Mouse (Mus musculus) midbrain, postnatal 0 days (tissue): ENCODE measurements around the gene Khdc1b. TPM values are rescaled to one million over a fixed set of nuclear protein-coding genes. Genes with fewer than 3 reads are reported as not detected.

ENCODE experiments used
- ATAC-seq: fragments of 200-750 bp; cut with Nextera tagmentation; 2 replicates; pipeline ENCODE4 v1.8.0; 2017; ENCODE audit warnings: moderate number of reproducible peaks, mild to moderate bottlenecking, moderate TSS enrichment, moderate library complexity; ENCODE audit not compliant: low FRiP score
- DNase-seq: peaks from one replicate; pipeline ENCODE4 v3.0.0-alpha.2; 2015; ENCODE audit warnings: low spot score
- H3K27ac ChIP-seq: fragments of 300-500 bp; sonication (generic); 2 replicates; pipeline ENCODE4 v1.5.1; 2014; ENCODE audit warnings: low read depth, mild to moderate bottlenecking, low read length, mixed read lengths
- H3K27me3 ChIP-seq: fragments of 300-500 bp; sonication (generic); 2 replicates; pipeline ENCODE4 v1.6.1; 2014; ENCODE audit warnings: low read length, control low read depth, mixed read lengths; ENCODE audit not compliant: insufficient read depth
- H3K36me3 ChIP-seq: fragments of 300-500 bp; sonication (generic); 2 replicates; pipeline ENCODE4 v1.6.1; 2014; ENCODE audit warnings: low read length, control low read depth, mixed read lengths; ENCODE audit not compliant: insufficient read depth
- H3K4me1 ChIP-seq: fragments of 300-500 bp; sonication (generic); 2 replicates; pipeline ENCODE4 v1.6.1; 2014; ENCODE audit warnings: mild to moderate bottlenecking, control low read depth, antibody characterized with exemption, low read length, mixed read lengths; ENCODE audit not compliant: insufficient read depth
- H3K4me2 ChIP-seq: fragments of 300-500 bp; sonication (generic); 2 replicates; pipeline ENCODE4 v1.6.1; 2014; ENCODE audit warnings: low read depth, mild to moderate bottlenecking, low read length, mixed read lengths; ENCODE audit not compliant: poor library complexity, severe bottlenecking
- H3K4me3 ChIP-seq: fragments of 300-500 bp; sonication (generic); 2 replicates; pipeline ENCODE4 v1.5.1; 2014; ENCODE audit warnings: low read depth, mild to moderate bottlenecking, low read length, moderate library complexity
- H3K9ac ChIP-seq: fragments of 300-500 bp; sonication (generic); replicated peaks from 2 replicates; pipeline ENCODE4 v1.6.1; 2014; ENCODE audit warnings: mild to moderate bottlenecking, low read length, moderate library complexity, mixed read lengths; ENCODE audit not compliant: poor library complexity, severe bottlenecking
- H3K9me3 ChIP-seq: fragments of 300-500 bp; sonication (generic); 2 replicates; pipeline ENCODE4 v1.6.1; 2016; ENCODE audit warnings: low read length, control low read depth
- CTCF ChIP-seq: IDR thresholded peaks from 2 replicates; pipeline ENCODE4 v1.5.1; 2016; ENCODE audit warnings: antibody characterized with exemption, mild to moderate bottlenecking
- WGBS: fragments of 180-500 bp; shearing (Covaris S2); extraction: QIAGEN DNeasy Blood & Tissue Kit; methylation state at CpG from one replicate; pipeline ENCODE4 v1.1.7; 2014; 5-methylcytosine and 5-hydroxymethylcytosine counted together
- polyA plus RNA-seq: library from polyadenylated mRNA; unstranded; fragments of >200 nt; fragmentation: Nextera tagmentation; extraction: Ambion mirVana; gene quantifications from 2 replicates; pipeline ENCODE4 v1.2.1, GENCODE M21; 2015
- total RNA-seq: library from RNA; depleted of rRNA; stranded (reverse); fragments of >200 nt; gene quantifications from 2 replicates; pipeline ENCODE4 v1.2.3, GENCODE M21; 2014; rRNA removed

Khdc1b gene
- total and polyA plus RNA-seq, 2 experiments from 2014 or later, result 0.11 TPM; not detected in 1

DNA sequence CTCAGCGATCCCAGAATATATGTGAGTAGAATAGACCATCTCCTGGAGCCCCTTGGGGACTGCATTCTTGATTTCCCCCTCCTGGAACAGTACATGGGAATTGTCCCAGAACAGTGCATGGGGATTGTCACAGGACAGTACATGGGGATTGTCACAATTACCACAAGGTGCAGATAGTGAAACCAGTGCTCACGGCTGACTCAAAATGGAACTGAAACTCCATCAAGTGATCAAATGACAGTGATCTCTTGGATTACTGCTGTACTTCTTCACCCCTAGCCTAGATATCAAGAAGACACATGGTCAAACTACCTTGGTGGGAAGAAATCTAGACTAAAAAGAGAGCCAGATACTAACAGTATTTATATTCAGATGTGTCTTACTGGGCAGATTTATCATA is 42.3 kb downstream of the Khdc1b start:
- H3K4me1 ChIP-seq, result no peaks in the 10 kb centered on the region

GRCm38 (mm10) chr1:21428079-21428478 is 44.7 kb downstream of the Khdc1b start:
- Histone ChIP-seq H3K4me1 (no peaks in the 10 kb centered on the region), H3K4me2 (no peak overlapping the region), H3K4me3 (no peak overlapping the region), H3K27ac (no peak overlapping the region), H3K9ac (no peak overlapping the region), H3K36me3 (no peaks in the 10 kb centered on the region), H3K9me3 (no peaks in the 10 kb centered on the region), H3K27me3 (no peaks in the 10 kb centered on the region)
- WGBS, result 55% methylated on average over 4 of the region's 4 CpGs
- TF ChIP-seq CTCF, result no peak
- ATAC-seq (no peak), DNase-seq (no peak)

More for the DNA sequence above, 42.3 kb downstream of the Khdc1b start:
- WGBS, result 86% methylated on average over 2 of the region's 2 CpGs
- no peak for ATAC-seq
- no peak for TF ChIP-seq CTCF
- Histone ChIP-seq H3K27ac (no peak overlapping the region), H3K36me3 (no peaks in the 10 kb centered on the region), H3K27me3 (no peaks in the 10 kb centered on the region), H3K9me3 (no peaks in the 10 kb centered on the region), H3K9ac (no peak overlapping the region), H3K4me2 (no peak overlapping the region), H3K4me3 (no peak overlapping the region)
- no peak for DNase-seq

DNA sequence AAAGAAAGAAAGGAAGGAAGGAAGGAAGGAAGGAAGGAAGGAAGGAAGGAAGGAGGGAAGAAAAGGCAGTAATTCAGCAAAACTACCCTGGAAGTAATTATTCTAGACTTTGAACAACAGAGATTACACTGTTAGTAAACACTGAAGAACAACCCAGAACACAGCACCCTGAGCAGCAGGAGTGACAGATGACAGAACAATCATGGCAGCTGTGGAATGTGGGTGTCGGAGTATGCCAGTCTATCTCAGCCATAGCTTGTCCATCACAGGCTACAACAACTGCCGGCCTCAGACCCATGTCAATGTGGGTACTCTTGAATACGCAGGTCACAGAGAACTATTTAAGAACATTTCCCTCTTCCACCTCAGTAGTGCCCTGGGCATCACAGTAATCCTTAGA is 48.3 kb downstream of the Khdc1b start:
- no peak for TF ChIP-seq CTCF
- Histone ChIP-seq H3K9me3 (no peaks in the 10 kb centered on the region), H3K36me3 (no peaks in the 10 kb centered on the region), H3K27ac (no peak overlapping the region), H3K4me3 (no peak overlapping the region), H3K4me2 (no peak overlapping the region), H3K4me1 (no peaks in the 10 kb centered on the region), H3K9ac (no peak overlapping the region), H3K27me3 (no peaks in the 10 kb centered on the region)
- ATAC-seq (no peak), DNase-seq (no peak)
- WGBS, result 93% methylated on average over 3 of the region's 3 CpGs

GRCm38 (mm10) chr1:21434853-21435252 is 51.5 kb downstream of the Khdc1b start:
- Histone ChIP-seq H3K36me3 (no peaks in the 10 kb centered on the region), H3K4me1 (no peaks in the 10 kb centered on the region), H3K4me3 (no peak overlapping the region), H3K9me3 (no peaks in the 10 kb centered on the region), H3K4me2 (no peak overlapping the region), H3K9ac (no peak overlapping the region), H3K27me3 (no peaks in the 10 kb centered on the region), H3K27ac (no peak overlapping the region)
- no peak for TF ChIP-seq CTCF
- 60% methylated on average over 3 of the region's 3 CpGs for WGBS
- no peak for DNase-seq
- ATAC-seq, result no peak

Other genes starting within 250 kb of the Khdc1b start
- gene Tmem14a, start 165.0 kb upstream of the Khdc1b start, total RNA-seq, result 10.0 and 15.7 TPM in 2 replicates
- 24.4 and 24.7 TPM in 2 replicates for gene Tmem14a, start 165.0 kb upstream of the Khdc1b start, polyA plus RNA-seq
- gene Gsta3, start 143.0 kb upstream of the Khdc1b start, total RNA-seq, result 0.76 TPM in 1 of 2 replicates, not detected in the other
- gene Gsta3, start 143.0 kb upstream of the Khdc1b start, polyA plus RNA-seq, result 0.52 and 0.53 TPM in 2 replicates
- not detected in 2 replicates for gene Khdc1a, start 33.9 kb upstream of the Khdc1b start, total RNA-seq
- gene Khdc1a, start 33.9 kb upstream of the Khdc1b start, polyA plus RNA-seq, result not detected in 2 replicates
- not detected in 2 replicates for gene Khdc1c, start 15.2 kb upstream of the Khdc1b start, total RNA-seq
- gene Khdc1c, start 15.2 kb upstream of the Khdc1b start, polyA plus RNA-seq, result not detected in 2 replicates